Mouse (Mus musculus) megakaryocyte, embryonic 14.5 days (primary cell): ENCODE measurements at regions not wholly inside any gene's neighbourhood (a gene's known extent, or its start where the extent isn't known, plus 50 kb on each side); places are given as distances from the start of the nearest gene placed in this dataset.

Source experiments
- H3K27me3 ChIP-seq: replicated peaks from 2 replicates; pipeline ENCODE3; 2012; ENCODE audit warnings: inconsistent platforms
- H3K36me3 ChIP-seq: replicated peaks from 2 replicates; pipeline ENCODE3; 2012; ENCODE audit warnings: low read length, inconsistent platforms, mixed read lengths
- H3K4me1 ChIP-seq: 2 replicates; pipeline ENCODE4 v1.6.1; 2012; ENCODE audit warnings: inconsistent platforms
- H3K4me3 ChIP-seq: replicated peaks from 2 replicates; pipeline ENCODE3; 2012; ENCODE audit warnings: moderate library complexity, mild to moderate bottlenecking, inconsistent platforms
- H3K9me3 ChIP-seq: 2 replicates; pipeline ENCODE4 v1.6.1; 2012; ENCODE audit warnings: inconsistent platforms
- FLI1 ChIP-seq: IDR thresholded peaks from 2 replicates; pipeline ENCODE4 v1.6.1; 2012; ENCODE audit warnings: low read length, inconsistent platforms, mixed read lengths
- GATA1 ChIP-seq: IDR thresholded peaks from 3 replicates; pipeline ENCODE4 v1.6.1; 2012; ENCODE audit warnings: mixed read lengths, low read length, inconsistent platforms, borderline replicate concordance

DNA sequence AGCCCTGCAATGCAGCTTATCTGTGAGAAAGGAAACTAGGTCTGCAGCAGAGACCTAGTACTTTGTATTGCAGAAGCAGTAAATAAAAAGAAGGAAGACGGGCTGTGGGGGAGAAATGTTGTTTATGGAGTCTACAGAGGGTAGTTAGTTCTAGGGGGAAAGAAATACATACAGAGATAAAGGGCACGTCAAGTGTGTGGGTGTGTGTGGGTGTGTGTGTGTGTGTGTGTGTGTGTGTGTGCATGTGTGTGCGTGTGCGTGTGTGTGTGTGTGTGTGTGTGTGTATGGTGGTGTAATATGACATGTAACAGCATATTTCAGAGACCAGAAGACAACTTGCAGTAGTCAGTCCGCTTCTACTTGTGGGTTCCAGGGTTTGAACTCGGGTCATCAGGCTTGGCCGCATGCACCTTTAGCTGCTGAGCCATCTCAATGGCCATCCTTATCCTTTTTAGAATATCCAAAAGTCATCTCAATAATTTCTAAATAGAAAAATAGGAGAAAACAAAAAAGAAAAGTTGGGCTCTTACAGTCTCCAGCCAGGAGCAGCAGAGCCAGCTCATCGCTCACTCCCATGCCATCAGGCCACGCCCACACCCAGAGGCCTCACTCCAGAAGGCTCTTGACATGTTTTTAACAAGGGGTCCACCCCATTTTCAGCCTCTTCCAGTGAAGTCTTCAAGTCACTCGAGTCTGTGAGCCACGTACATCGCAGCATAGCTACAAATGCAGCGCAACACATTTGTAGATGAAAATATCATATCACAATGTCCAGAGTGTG lies 101.5 kb downstream of the Hlx start:
- Histone ChIP-seq H3K4me1 (peaks cover 33% of the 10 kb centered on the region), H3K9me3 (no peaks in the 10 kb centered on the region), H3K4me3 (no peak overlapping the region), H3K36me3 (no peaks in the 10 kb centered on the region), H3K27me3 (peaks cover 5% of the 10 kb centered on the region)
- no peak for TF ChIP-seq GATA1
- no peak for TF ChIP-seq FLI1

DNA sequence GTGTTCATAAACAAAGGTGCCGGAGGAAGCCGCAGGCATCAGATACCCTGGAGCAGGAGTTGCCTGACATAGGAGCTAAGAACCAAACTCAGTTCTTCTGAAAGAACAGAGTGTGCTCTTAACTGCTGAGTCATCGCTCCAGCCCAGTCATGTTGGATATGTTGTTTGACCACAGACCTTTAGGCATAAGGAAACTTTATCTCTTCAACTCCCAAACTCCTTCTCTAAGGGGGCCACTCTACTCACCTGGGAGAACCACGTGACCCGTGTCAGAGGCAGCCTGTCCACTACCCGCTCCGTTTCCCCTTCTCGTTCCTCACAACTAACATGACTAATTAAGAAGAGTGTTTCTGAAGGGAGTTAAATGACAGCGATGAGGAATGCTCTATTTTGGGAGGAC lies 103.2 kb downstream of the Hlx start:
- Histone ChIP-seq H3K4me1 (peaks cover 33% of the 10 kb centered on the region), H3K36me3 (no peaks in the 10 kb centered on the region)
- TF ChIP-seq GATA1 (no peak), FLI1 (no peak)

DNA sequence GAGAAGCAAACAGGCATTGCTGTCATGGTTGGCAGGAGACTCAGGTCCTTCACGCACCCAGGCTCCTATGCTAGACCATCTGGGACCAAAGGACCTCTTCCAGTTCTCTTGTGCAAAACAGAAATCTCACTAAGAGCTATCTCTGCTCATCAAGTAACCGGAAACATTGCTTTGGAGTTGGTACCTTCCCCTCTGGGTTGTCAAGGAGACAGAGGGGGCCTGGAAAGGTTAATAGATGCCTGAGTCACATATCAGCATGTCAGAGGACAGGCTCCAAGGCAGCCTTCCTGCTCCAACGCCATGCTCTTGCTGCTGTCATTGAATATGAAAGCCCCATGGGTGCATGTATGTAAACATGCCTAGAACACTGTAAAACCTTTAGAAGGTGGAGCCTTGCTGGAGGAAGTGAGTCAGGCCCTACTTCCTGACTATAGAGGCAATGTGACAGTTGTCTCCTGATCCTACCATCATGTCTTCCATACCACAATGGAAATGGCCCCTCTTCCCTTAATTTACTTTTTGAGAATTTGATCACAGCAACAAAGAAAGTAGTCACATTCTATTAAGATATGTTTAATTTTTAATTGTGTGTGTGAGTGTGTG lies 103.8 kb downstream of the Hlx start:
- no peaks in the 10 kb centered on the region for H3K36me3 ChIP-seq
- H3K4me3 ChIP-seq, result no peak overlapping the region
- peaks cover 5% of the 10 kb centered on the region for H3K27me3 ChIP-seq
- peaks cover 33% of the 10 kb centered on the region for H3K4me1 ChIP-seq
- TF ChIP-seq GATA1, result no peak
- H3K9me3 ChIP-seq, result no peaks in the 10 kb centered on the region

More for the DNA sequence above, 103.2 kb downstream of the Hlx start:
- H3K4me3 ChIP-seq, result no peak overlapping the region
- H3K27me3 ChIP-seq, result peaks cover 5% of the 10 kb centered on the region
- H3K9me3 ChIP-seq, result no peaks in the 10 kb centered on the region

DNA sequence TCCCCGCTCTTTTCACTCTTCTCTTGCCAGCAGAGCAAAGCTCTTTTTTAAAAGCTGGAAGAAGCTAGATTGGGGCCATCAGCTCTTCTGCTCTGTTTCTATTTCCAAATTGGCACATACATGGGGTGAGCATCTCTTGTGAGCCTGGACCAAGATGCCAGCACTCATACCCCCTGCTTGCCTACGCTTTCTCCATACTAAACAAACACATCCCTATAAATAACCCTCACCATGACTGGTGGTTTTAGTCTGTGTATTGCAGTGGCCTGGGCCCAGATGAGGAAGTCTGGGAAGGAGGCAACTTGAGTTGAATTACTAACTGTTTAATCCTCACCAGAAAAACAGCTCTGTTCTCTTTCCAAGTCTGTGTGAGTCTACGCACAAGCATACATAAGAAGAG lies 110.0 kb downstream of the Hlx start:
- H3K36me3 ChIP-seq, result no peaks in the 10 kb centered on the region
- H3K9me3 ChIP-seq, result peaks cover 4% of the 10 kb centered on the region
- TF ChIP-seq GATA1 (no peak), FLI1 (no peak)
- H3K4me3 ChIP-seq, result no peak overlapping the region
- H3K27me3 ChIP-seq, result peaks cover 4% of the 10 kb centered on the region
- peaks cover 10% of the 10 kb centered on the region; the same call in 1 of the 2 replicates for H3K4me1 ChIP-seq

DNA sequence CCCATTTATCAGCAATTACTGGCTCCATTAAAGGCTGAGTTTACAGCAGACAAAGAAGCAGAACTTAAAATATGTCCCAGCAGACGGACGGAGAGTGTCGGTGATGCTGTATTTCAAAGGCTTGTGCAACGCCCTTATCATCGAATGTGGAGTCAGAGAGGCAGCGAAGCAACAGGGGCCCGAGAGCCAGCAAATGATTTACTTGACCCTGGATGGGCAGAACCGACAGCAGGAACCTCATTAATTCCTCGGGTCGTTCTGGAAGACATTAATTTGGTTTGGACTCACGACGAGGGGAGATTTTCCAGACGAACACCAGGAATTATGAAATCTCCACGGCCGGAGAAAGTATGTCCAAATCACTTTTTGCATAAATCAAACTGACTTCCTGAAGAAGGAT lies 110.5 kb downstream of the Hlx start:
- Histone ChIP-seq H3K27me3 (peaks cover 4% of the 10 kb centered on the region), H3K4me3 (no peak overlapping the region), H3K36me3 (no peaks in the 10 kb centered on the region), H3K9me3 (peaks cover 7% of the 10 kb centered on the region), H3K4me1 (peaks cover 10% of the 10 kb centered on the region; the same call in 1 of the 2 replicates)
- no peak for TF ChIP-seq GATA1
- TF ChIP-seq FLI1, result no peak

DNA sequence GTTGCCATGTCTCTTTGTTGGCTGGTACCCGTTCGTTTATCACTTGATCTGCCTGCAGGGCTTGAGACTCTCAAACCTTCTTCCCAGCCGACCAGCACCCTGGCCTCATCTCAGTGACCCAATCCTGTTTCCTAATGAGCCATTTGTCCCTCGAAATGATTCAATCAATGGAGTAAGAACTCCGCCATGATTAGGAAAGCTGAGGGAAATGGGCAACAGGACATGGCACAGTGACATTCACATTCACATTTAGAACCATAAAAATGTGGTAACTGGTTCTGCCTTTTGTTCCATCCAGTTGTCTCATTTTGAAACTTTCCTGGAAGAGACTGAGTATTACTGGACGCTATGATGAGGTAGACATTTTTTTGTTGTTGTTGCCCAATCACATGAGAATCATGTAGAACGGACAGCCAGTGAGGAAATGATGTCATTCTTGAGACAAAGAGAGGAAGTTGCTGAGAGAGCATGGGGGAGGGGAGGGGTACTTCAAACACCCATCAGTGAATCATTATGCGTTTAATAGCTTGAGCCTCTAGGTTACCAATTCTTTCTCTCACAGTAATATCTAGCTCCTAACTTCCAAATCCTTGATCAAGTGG lies 114.5 kb downstream of the Hlx start:
- Histone ChIP-seq H3K4me1 (peaks cover 10% of the 10 kb centered on the region; the same call in 1 of the 2 replicates), H3K4me3 (no peak overlapping the region), H3K27me3 (peaks cover 6% of the 10 kb centered on the region), H3K9me3 (peaks cover 18% of the 10 kb centered on the region), H3K36me3 (no peaks in the 10 kb centered on the region)
- no peak for TF ChIP-seq FLI1
- no peak for TF ChIP-seq GATA1

DNA sequence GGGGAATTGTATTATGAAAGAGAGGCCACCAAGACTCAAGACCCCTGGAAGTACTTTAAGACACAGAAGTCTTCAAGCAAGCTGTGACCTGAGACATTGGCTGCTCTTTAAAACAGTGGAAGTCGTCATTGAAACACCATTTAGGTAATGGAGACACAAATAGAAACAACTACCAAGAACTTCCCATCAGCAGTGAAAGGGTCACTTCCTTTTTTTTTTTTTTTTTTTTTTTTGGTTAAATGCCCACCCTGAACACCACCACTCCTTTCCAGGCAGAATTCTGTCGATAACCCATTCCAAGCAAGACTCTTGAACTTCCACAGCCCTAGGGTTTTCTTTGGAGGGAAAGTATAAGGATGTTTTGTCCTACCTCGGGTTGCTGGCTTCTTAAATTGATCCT lies 116.4 kb downstream of the Hlx start:
- no peak overlapping the region for H3K4me3 ChIP-seq
- peaks cover 18% of the 10 kb centered on the region for H3K9me3 ChIP-seq
- TF ChIP-seq GATA1, result no peak
- no peak for TF ChIP-seq FLI1
- H3K4me1 ChIP-seq, result peaks cover 6% of the 10 kb centered on the region; the same call in 1 of the 2 replicates
- H3K27me3 ChIP-seq, result peaks cover 5% of the 10 kb centered on the region
- H3K36me3 ChIP-seq, result no peaks in the 10 kb centered on the region

DNA sequence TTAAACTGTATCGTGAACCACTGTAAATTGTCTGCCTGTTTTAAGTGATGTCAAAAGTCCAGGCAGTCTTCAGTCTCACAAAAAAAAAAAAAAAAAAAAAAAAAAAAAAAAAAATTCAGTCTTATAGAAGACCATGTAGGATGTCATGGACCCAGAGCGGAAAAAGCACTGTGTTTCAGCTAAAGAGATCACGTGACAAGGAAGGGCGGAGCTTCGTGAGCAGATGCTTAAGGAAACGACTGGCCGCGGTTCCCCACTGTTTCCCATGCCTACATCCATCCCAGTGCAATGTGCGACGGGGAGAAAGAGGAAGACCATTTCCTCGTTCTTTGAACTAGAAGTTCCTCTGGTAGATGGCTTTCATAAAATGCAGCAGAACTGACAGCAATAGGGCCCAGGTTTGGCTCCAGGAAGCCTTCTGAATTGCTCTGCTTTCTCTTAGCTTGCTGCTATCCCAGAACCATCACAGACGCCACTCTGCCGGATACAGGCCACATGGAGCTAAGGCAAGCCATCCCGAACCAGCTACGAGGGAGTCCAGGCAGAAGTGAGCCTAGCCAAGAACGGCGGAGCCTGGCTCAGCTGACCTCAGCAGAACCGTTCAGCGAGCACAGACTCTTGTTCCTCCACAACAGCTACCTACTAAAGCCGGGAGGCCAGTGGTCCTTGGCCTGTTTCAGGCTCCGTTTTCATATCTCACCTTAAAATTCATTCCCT lies 117.6 kb downstream of the Hlx start:
- TF ChIP-seq FLI1, result no peak
- no peak for TF ChIP-seq GATA1
- Histone ChIP-seq H3K4me1 (peaks cover 6% of the 10 kb centered on the region; the same call in 1 of the 2 replicates), H3K36me3 (no peaks in the 10 kb centered on the region), H3K9me3 (peaks cover 18% of the 10 kb centered on the region), H3K4me3 (no peak overlapping the region), H3K27me3 (peaks cover 3% of the 10 kb centered on the region)

DNA sequence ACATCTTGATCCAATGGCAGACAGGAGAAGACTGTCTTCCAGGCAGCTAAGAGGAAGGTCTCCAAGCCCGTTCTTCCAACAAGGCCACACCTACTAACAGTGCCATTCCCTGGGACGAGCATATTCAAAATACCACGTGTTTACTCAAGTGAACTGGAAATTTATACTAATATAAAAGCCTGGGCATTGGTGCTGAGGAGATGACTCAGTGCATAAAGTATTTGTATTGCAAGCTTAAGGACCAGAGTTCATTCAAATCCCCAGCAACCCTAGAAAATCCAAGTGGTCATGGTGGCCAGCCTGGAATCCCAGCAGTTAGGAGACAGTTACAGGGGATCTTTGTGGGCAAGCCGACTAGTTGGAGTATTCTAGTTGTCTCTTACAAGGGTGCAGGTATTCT lies 119.5 kb downstream of the Hlx start:
- Histone ChIP-seq H3K9me3 (peaks cover 17% of the 10 kb centered on the region), H3K36me3 (no peaks in the 10 kb centered on the region), H3K4me1 (peaks cover 3% of the 10 kb centered on the region; the same call in 1 of the 2 replicates), H3K4me3 (no peak overlapping the region), H3K27me3 (peaks cover 3% of the 10 kb centered on the region)
- TF ChIP-seq FLI1 (no peak), GATA1 (no peak)
